Mouse (Mus musculus) spleen, adult 2 months (tissue): ENCODE results near the gene Scn1a.

Source experiments
- CTCF ChIP-seq: fragments of 200-500 bp; IDR thresholded peaks from 2 replicates; pipeline ENCODE4 v1.5.1; 2011; ENCODE audit warnings: mild to moderate bottlenecking, inconsistent platforms; ENCODE audit not compliant: insufficient read depth, insufficient read length, insufficient replicate concordance; ENCODE audit errors: extremely low read depth
- POLR2A ChIP-seq: fragments of 200-500 bp; IDR thresholded peaks from 2 replicates; pipeline ENCODE4 v1.6.1; 2011; ENCODE audit warnings: low read depth, low read length, inconsistent platforms

DNA sequence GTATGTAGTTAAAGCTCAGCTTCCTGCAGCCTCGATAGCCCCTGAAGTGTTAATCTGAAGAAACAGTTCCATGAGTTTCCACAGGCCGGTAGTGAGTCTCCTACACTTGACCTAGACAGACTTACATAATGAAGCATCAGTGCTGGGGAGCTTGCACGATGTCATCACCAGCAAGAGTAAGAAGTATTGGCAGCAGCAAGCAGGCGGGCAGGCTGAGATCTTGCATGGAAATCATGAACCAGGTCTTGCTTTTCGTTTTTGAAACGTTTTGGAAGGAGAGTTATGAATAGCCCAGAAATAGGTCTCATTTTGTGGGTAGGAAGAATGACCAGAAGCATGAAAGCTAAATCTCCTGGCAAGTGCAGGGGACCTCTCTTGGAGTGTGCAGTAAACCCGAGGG is at the start of gene Scn1a:
- TF ChIP-seq CTCF = no peak
- TF ChIP-seq POLR2A = no peak
